Mouse (Mus musculus) limb, embryonic 14.5 days (tissue): ENCODE results near the gene Lsamp. TPM values are rescaled to one million over a fixed set of nuclear protein-coding genes. Genes with fewer than 3 reads are reported as not detected.

Experiments
- ATAC-seq: fragments of 200-750 bp; cut with Nextera tagmentation; 2 replicates; pipeline ENCODE4 v1.8.0; 2017; ENCODE audit warnings: low read depth, moderate number of reproducible peaks, moderate TSS enrichment; ENCODE audit not compliant: low FRiP score
- DNase-seq: peaks from one replicate; pipeline ENCODE4 v3.0.0-alpha.2; 2015; ENCODE audit warnings: low spot score
- H3K27ac ChIP-seq: fragments of 300-500 bp; sonication (generic); replicated peaks from 2 replicates; pipeline ENCODE4 v1.5.1; 2014; ENCODE audit warnings: low read depth, mild to moderate bottlenecking, low read length, moderate library complexity, mixed read lengths
- H3K27me3 ChIP-seq: fragments of 300-500 bp; sonication (generic); 2 replicates; pipeline ENCODE4 v1.6.1; 2014; ENCODE audit warnings: low read length, mixed read lengths; ENCODE audit not compliant: control insufficient read depth, insufficient read depth
- H3K36me3 ChIP-seq: fragments of 300-500 bp; sonication (generic); 2 replicates; pipeline ENCODE4 v1.6.1; 2014; ENCODE audit warnings: mild to moderate bottlenecking, low read length, moderate library complexity, mixed read lengths; ENCODE audit not compliant: control insufficient read depth, insufficient read depth
- H3K4me1 ChIP-seq: fragments of 300-500 bp; sonication (generic); 2 replicates; pipeline ENCODE4 v1.6.1; 2014; ENCODE audit warnings: antibody characterized with exemption, low read length, mixed read lengths; ENCODE audit not compliant: control insufficient read depth, insufficient read depth
- H3K4me2 ChIP-seq: fragments of 300-500 bp; sonication (generic); replicated peaks from 2 replicates; pipeline ENCODE4 v1.6.1; 2014; ENCODE audit warnings: low read depth, mild to moderate bottlenecking, low read length, moderate library complexity; ENCODE audit not compliant: severe bottlenecking
- H3K4me3 ChIP-seq: fragments of 300-500 bp; sonication (generic); replicated peaks from 2 replicates; pipeline ENCODE4 v1.5.1; 2014; ENCODE audit warnings: low read length
- H3K9ac ChIP-seq: fragments of 300-500 bp; sonication (generic); 2 replicates; pipeline ENCODE4 v1.6.1; 2014; ENCODE audit warnings: mild to moderate bottlenecking, low read depth, low read length, moderate library complexity; ENCODE audit not compliant: severe bottlenecking
- H3K9me3 ChIP-seq: fragments of 300-500 bp; sonication (generic); 2 replicates; pipeline ENCODE4 v1.6.1; 2016; ENCODE audit warnings: low read length; ENCODE audit not compliant: control insufficient read depth
- POLR2A ChIP-seq: fragments of 200-500 bp; IDR thresholded peaks from 2 replicates; pipeline ENCODE4 v1.8.0; 2012; ENCODE audit warnings: inconsistent platforms, mild to moderate bottlenecking, moderate library complexity, borderline replicate concordance; ENCODE audit not compliant: insufficient read depth, insufficient read length; ENCODE audit errors: extremely low read depth
- WGBS: fragments of 180-500 bp; shearing (Covaris S2); extraction: QIAGEN DNeasy Blood & Tissue Kit; methylation state at CpG from one replicate; pipeline ENCODE4 v1.1.7; 2014; 5-methylcytosine and 5-hydroxymethylcytosine counted together
- polyA plus RNA-seq, 2 experiments: library from polyadenylated mRNA; depleted of rRNA in 1 of 2; stranded (reverse) in 1 of 2; unstranded in 1 of 2; fragments of >200 nt; fragmentation: Nextera tagmentation in 1 of 2; extraction: Ambion mirVana in 1 of 2; gene quantifications; 2 replicates each; pipeline versions ENCODE4 v1.2.1 to v1.2.3; 2012 to 2014

Lsamp gene
- polyA plus RNA-seq, 2 experiments = 5.3 to 11.8 TPM

GRCm38 (mm10) chr16:41653261-41653660 lies 1669.1 kb downstream of the Lsamp start:
- 88% methylated on average over 2 of the region's 2 CpGs for WGBS
- Histone ChIP-seq H3K27ac (no peak overlapping the region), H3K4me2 (no peak overlapping the region), H3K36me3 (no peaks in the 10 kb centered on the region), H3K9ac (no peak overlapping the region), H3K4me1 (no peaks in the 10 kb centered on the region), H3K4me3 (no peak overlapping the region), H3K9me3 (no peaks in the 10 kb centered on the region), H3K27me3 (no peaks in the 10 kb centered on the region)
- no peak for TF ChIP-seq POLR2A
- DNase-seq (no peak), ATAC-seq (no peak)

GRCm38 (mm10) chr16:41674316-41675038 lies 1690.3 kb downstream of the Lsamp start:
- no peak for ATAC-seq
- H3K4me1 ChIP-seq = no peaks in the 10 kb centered on the region
- no peaks in the 10 kb centered on the region for H3K9me3 ChIP-seq
- H3K27ac ChIP-seq = no peak overlapping the region
- H3K4me2 ChIP-seq = no peak overlapping the region
- no peak overlapping the region for H3K9ac ChIP-seq
- TF ChIP-seq POLR2A = no peak
- no peaks in the 10 kb centered on the region for H3K36me3 ChIP-seq
- H3K27me3 ChIP-seq = no peaks in the 10 kb centered on the region
- no peak for DNase-seq
- WGBS = 83% methylated on average over 2 of the region's 2 CpGs
- H3K4me3 ChIP-seq = no peak overlapping the region

DNA sequence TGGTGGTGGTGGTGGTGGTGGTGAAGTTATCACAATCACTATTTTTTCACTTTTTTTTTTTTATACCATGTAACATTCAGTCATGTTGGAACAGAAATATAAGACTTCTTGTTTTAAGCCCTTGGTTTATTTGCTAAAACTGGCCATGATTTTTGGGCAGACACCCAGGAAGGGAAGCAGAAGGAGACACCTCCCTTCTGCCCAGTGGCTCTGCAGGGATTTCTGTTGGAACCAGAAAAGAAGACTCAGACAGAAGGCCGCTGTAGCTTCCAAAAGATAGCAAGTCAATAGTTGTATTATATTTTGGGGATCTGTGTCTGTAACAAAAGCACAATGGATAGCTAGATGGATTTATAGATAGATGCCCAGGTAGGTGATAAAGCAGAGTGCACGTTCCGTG lies 1691.6 kb downstream of the Lsamp start:
- H3K4me2 ChIP-seq = no peak overlapping the region
- no peaks in the 10 kb centered on the region for H3K36me3 ChIP-seq
- no peak overlapping the region for H3K9ac ChIP-seq
- 87% methylated on average over 3 of the region's 3 CpGs for WGBS
- no peaks in the 10 kb centered on the region for H3K4me1 ChIP-seq
- H3K9me3 ChIP-seq = no peaks in the 10 kb centered on the region
- no peak for ATAC-seq
- no peak for DNase-seq
- no peaks in the 10 kb centered on the region for H3K27me3 ChIP-seq
- no peak for TF ChIP-seq POLR2A
- H3K4me3 ChIP-seq = no peak overlapping the region
- no peak overlapping the region for H3K27ac ChIP-seq

DNA sequence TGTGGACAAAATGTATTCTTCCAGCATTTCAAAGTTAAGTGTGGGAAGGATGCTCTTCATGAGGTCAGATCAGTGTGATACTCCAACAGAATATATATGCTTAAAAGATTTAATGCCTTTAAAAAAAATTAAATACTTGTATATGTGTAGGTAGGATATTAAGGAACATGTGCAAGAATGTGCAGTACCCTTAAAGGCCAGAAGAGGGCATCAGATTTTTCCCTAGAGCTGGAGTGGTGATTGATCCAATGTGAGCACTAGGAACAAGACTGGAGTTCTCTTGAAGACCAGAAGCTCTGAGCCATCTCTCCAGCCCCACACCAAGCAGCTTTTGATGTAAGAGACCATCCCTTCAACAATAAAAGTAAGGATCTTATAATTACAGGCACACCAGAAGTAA lies 1708.3 kb downstream of the Lsamp start:
- H3K36me3 ChIP-seq = no peaks in the 10 kb centered on the region
- no peak overlapping the region for H3K4me2 ChIP-seq
- no peaks in the 10 kb centered on the region for H3K27me3 ChIP-seq
- DNase-seq (no peak), ATAC-seq (no peak)
- H3K4me3 ChIP-seq = no peak overlapping the region
- H3K4me1 ChIP-seq = no peaks in the 10 kb centered on the region
- H3K9ac ChIP-seq = no peak overlapping the region
- no peaks in the 10 kb centered on the region for H3K9me3 ChIP-seq
- no peak overlapping the region for H3K27ac ChIP-seq
- TF ChIP-seq POLR2A = no peak

- Histone ChIP-seq H3K4me1 (no peaks in the 10 kb centered on the region), H3K27me3 (no peaks in the 10 kb centered on the region), H3K9me3 (no peaks in the 10 kb centered on the region), H3K36me3 (no peaks in the 10 kb centered on the region), H3K4me3 (no peak overlapping the region), H3K4me2 (no peak overlapping the region), H3K27ac (no peak overlapping the region), H3K9ac (no peak overlapping the region)
- no peak for TF ChIP-seq POLR2A
- ATAC-seq = no peak
- no peak for DNase-seq
- 89% methylated on average over 5 of the region's 5 CpGs for WGBS
Measured at GRCm38 (mm10) chr16:41701790-41702428, 1717.7 kb downstream of the Lsamp start.
